Mouse (Mus musculus): Measurements from ENCODE around the gene Capn9. TPM values are rescaled to one million over a fixed set of nuclear protein-coding genes. Genes with fewer than 3 reads are reported as not detected.

Capn9 gene
- polyA plus RNA-seq, 1 experiment, result not detected

- H3K27ac ChIP-seq (ENCODE audit: insufficient read depth, low read length), result no peak overlapping the region
- H3K36me3 ChIP-seq (ENCODE audit: control insufficient read depth, insufficient read depth, low read length, poor library complexity, severe bottlenecking), result peaks cover 20% of the 10 kb centered on the region; the same call in 1 of the 2 replicates
- H3K9ac ChIP-seq (ENCODE audit: low read depth, poor library complexity, severe bottlenecking), result no peak overlapping the region
- H3K9me3 ChIP-seq (replicated peaks; ENCODE audit: control insufficient read depth, insufficient read depth, low read length, poor library complexity, severe bottlenecking), result no peaks in the 10 kb centered on the region
- no peaks in the 10 kb centered on the region for H3K4me1 ChIP-seq (ENCODE audit: control insufficient read depth, insufficient read depth, low read length)
- H3K27me3 ChIP-seq (ENCODE audit: control insufficient read depth, insufficient read depth, low read length, poor library complexity, severe bottlenecking), result no peaks in the 10 kb centered on the region
- no peak overlapping the region for H3K4me3 ChIP-seq (ENCODE audit: low read depth, low read length)
- TF ChIP-seq CTCF (IDR thresholded peaks at IDR 0.05; ENCODE audit: low read depth, low read length), result no peak
- no peak for TF ChIP-seq EP300 (IDR thresholded peaks at IDR 0.05; ENCODE audit: insufficient read depth, low read depth, low read length)
- TF ChIP-seq POLR2A (IDR thresholded peaks at IDR 0.05; ENCODE audit: insufficient read depth, low read length), result no peak
Observed at GRCm38 (mm10) chr8:124547269-124547668, 28.6 kb upstream of the Capn9 start.

- TF ChIP-seq CTCF (IDR thresholded peaks at IDR 0.05; ENCODE audit: low read depth, low read length) (no peak), POLR2A (IDR thresholded peaks at IDR 0.05; ENCODE audit: insufficient read depth, low read length) (no peak), EP300 (IDR thresholded peaks at IDR 0.05; ENCODE audit: insufficient read depth, low read depth, low read length) (no peak)
- Histone ChIP-seq H3K4me1 (ENCODE audit: control insufficient read depth, insufficient read depth, low read length) (no peaks in the 10 kb centered on the region), H3K9me3 (replicated peaks; ENCODE audit: control insufficient read depth, insufficient read depth, low read length, poor library complexity, severe bottlenecking) (no peaks in the 10 kb centered on the region), H3K27me3 (ENCODE audit: control insufficient read depth, insufficient read depth, low read length, poor library complexity, severe bottlenecking) (no peaks in the 10 kb centered on the region), H3K36me3 (ENCODE audit: control insufficient read depth, insufficient read depth, low read length, poor library complexity, severe bottlenecking) (peaks cover 20% of the 10 kb centered on the region; the same call in 1 of the 2 replicates), H3K4me3 (ENCODE audit: low read depth, low read length) (no peak overlapping the region), H3K9ac (ENCODE audit: low read depth, poor library complexity, severe bottlenecking) (no peak overlapping the region), H3K27ac (ENCODE audit: insufficient read depth, low read length) (no peak overlapping the region)
Observed at GRCm38 (mm10) chr8:124548187-124548586, 27.7 kb upstream of the Capn9 start.

- Histone ChIP-seq H3K9me3 (replicated peaks; ENCODE audit: control insufficient read depth, insufficient read depth, low read length, poor library complexity, severe bottlenecking) (no peaks in the 10 kb centered on the region), H3K4me3 (ENCODE audit: low read depth, low read length) (no peak overlapping the region), H3K27me3 (ENCODE audit: control insufficient read depth, insufficient read depth, low read length, poor library complexity, severe bottlenecking) (no peaks in the 10 kb centered on the region), H3K27ac (ENCODE audit: insufficient read depth, low read length) (no peak overlapping the region), H3K4me1 (ENCODE audit: control insufficient read depth, insufficient read depth, low read length) (no peaks in the 10 kb centered on the region), H3K36me3 (ENCODE audit: control insufficient read depth, insufficient read depth, low read length, poor library complexity, severe bottlenecking) (peaks cover 18% of the 10 kb centered on the region; the same call in 1 of the 2 replicates), H3K9ac (ENCODE audit: low read depth, poor library complexity, severe bottlenecking) (no peak overlapping the region)
- no peak for TF ChIP-seq CTCF (IDR thresholded peaks at IDR 0.05; ENCODE audit: low read depth, low read length)
- TF ChIP-seq EP300 (IDR thresholded peaks at IDR 0.05; ENCODE audit: insufficient read depth, low read depth, low read length), result no peak
- no peak for TF ChIP-seq POLR2A (IDR thresholded peaks at IDR 0.05; ENCODE audit: insufficient read depth, low read length)
Observed at GRCm38 (mm10) chr8:124551011-124551661, 24.8 kb upstream of the Capn9 start.

DNA sequence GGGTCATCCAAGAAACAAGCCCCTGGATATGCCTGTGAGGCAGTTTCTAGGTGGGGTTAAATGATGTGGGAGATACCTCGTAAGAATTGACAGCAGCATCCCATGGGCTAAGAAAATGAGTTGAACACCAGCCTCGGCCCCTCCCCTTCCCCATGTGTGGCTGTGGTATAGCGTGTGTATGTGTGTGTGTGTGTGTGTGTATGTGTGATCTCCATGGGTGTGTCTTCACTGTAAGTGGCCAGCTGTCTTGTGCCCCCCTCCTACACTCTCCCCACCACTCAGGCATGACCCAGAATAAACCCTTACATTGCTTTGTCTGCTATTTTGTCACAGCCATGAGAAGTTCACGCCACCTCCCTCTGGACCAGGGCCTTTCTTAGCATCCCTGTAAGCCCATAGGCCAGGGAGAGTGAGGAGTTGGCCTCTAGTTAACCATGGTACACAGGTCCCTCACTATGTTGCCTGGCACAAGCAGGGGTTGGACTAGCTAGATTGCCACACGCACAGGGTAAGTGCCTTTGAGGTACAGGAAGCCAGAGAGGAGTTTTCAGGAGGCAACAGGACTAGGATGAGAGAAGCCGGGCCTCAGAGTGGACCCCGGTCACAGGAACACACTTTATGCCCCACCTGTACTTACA, 20.7 kb upstream of the Capn9 start:
- Histone ChIP-seq H3K27ac (ENCODE audit: insufficient read depth, low read length) (no peak overlapping the region), H3K4me1 (ENCODE audit: control insufficient read depth, insufficient read depth, low read length) (no peaks in the 10 kb centered on the region), H3K4me3 (ENCODE audit: low read depth, low read length) (no peak overlapping the region), H3K9me3 (replicated peaks; ENCODE audit: control insufficient read depth, insufficient read depth, low read length, poor library complexity, severe bottlenecking) (no peaks in the 10 kb centered on the region), H3K36me3 (ENCODE audit: control insufficient read depth, insufficient read depth, low read length, poor library complexity, severe bottlenecking) (peaks cover 11% of the 10 kb centered on the region; the same call in 1 of the 2 replicates), H3K27me3 (ENCODE audit: control insufficient read depth, insufficient read depth, low read length, poor library complexity, severe bottlenecking) (no peaks in the 10 kb centered on the region), H3K9ac (ENCODE audit: low read depth, poor library complexity, severe bottlenecking) (no peak overlapping the region)
- TF ChIP-seq POLR2A (IDR thresholded peaks at IDR 0.05; ENCODE audit: insufficient read depth, low read length) (no peak), CTCF (IDR thresholded peaks at IDR 0.05; ENCODE audit: low read depth, low read length) (no peak), EP300 (IDR thresholded peaks at IDR 0.05; ENCODE audit: insufficient read depth, low read depth, low read length) (no peak)

DNA sequence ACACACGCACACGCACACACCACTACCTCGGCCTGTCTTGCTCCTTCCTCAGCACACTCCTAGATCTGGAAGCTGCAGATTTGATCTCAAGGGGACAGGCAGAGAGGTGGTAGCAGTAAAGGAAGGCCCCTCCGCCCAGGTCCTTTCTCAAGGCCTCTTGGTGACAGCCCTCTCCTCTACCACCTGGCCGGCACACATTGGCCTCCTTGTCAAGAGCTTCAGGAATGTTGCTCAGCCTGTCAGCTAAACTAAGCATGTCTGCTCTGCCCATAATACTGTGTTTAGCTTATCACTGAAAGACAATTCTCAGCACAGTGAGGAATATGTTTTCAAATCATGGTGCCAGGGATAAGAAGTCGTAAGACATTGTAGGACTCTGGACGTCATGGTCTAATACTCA, 19.7 kb upstream of the Capn9 start:
- Histone ChIP-seq H3K9me3 (replicated peaks; ENCODE audit: control insufficient read depth, insufficient read depth, low read length, poor library complexity, severe bottlenecking) (no peaks in the 10 kb centered on the region), H3K27me3 (ENCODE audit: control insufficient read depth, insufficient read depth, low read length, poor library complexity, severe bottlenecking) (no peaks in the 10 kb centered on the region), H3K36me3 (ENCODE audit: control insufficient read depth, insufficient read depth, low read length, poor library complexity, severe bottlenecking) (peaks cover 4% of the 10 kb centered on the region; the same call in 1 of the 2 replicates), H3K9ac (ENCODE audit: low read depth, poor library complexity, severe bottlenecking) (no peak overlapping the region), H3K4me3 (ENCODE audit: low read depth, low read length) (no peak overlapping the region), H3K4me1 (ENCODE audit: control insufficient read depth, insufficient read depth, low read length) (no peaks in the 10 kb centered on the region), H3K27ac (ENCODE audit: insufficient read depth, low read length) (no peak overlapping the region)
- no peak for TF ChIP-seq POLR2A (IDR thresholded peaks at IDR 0.05; ENCODE audit: insufficient read depth, low read length)
- TF ChIP-seq CTCF (IDR thresholded peaks at IDR 0.05; ENCODE audit: low read depth, low read length), result no peak
- TF ChIP-seq EP300 (IDR thresholded peaks at IDR 0.05; ENCODE audit: insufficient read depth, low read depth, low read length), result no peak

- H3K36me3 ChIP-seq (ENCODE audit: control insufficient read depth, insufficient read depth, low read length, poor library complexity, severe bottlenecking), result peaks cover 3% of the 10 kb centered on the region; the same call in 1 of the 2 replicates
- H3K27me3 ChIP-seq (ENCODE audit: control insufficient read depth, insufficient read depth, low read length, poor library complexity, severe bottlenecking), result no peaks in the 10 kb centered on the region
- no peak overlapping the region for H3K4me3 ChIP-seq (ENCODE audit: low read depth, low read length)
- H3K4me1 ChIP-seq (ENCODE audit: control insufficient read depth, insufficient read depth, low read length), result no peaks in the 10 kb centered on the region
- H3K9me3 ChIP-seq (replicated peaks; ENCODE audit: control insufficient read depth, insufficient read depth, low read length, poor library complexity, severe bottlenecking), result no peaks in the 10 kb centered on the region
- H3K27ac ChIP-seq (ENCODE audit: insufficient read depth, low read length), result no peak overlapping the region
- TF ChIP-seq CTCF (IDR thresholded peaks at IDR 0.05; ENCODE audit: low read depth, low read length), result no peak
- no peak for TF ChIP-seq EP300 (IDR thresholded peaks at IDR 0.05; ENCODE audit: insufficient read depth, low read depth, low read length)
- TF ChIP-seq POLR2A (IDR thresholded peaks at IDR 0.05; ENCODE audit: insufficient read depth, low read length), result no peak
- no peak overlapping the region for H3K9ac ChIP-seq (ENCODE audit: low read depth, poor library complexity, severe bottlenecking)
Observed at GRCm38 (mm10) chr8:124556658-124557057, 19.3 kb upstream of the Capn9 start.
